Mouse (Mus musculus) adipocyte (in vitro differentiated cells): ENCODE results near the gene Sp7.
"Not testable (repeated sequence)": the region's sequence is repeated elsewhere in the genome, so short reads cannot be mapped to it uniquely, and the experiment has no call there.

Experiments used
- DNase-seq: peaks from one replicate; pipeline ENCODE4 v3.0.0-alpha.2; 2016; ENCODE audit warnings: low spot score

Sp7 gene

DNA sequence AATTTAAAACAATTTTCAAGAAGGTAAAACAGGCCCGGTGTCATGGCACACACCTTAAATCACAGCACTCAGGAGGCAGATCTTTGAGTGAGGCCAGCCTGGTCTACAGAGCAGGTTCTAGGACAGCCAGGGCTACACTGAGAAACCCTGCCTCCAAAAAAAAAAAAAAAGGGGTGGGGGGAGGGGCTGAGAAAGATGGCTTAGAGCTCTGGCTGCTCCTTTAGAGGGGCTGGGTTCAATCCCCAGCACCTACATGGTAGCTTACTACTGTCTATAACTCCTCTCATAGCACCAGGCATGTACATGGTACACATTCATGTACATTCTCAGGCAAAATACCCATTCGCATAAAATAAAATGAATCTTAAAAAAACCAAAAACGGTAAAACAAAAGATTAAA lies 22.5 kb downstream of the Sp7 start:
- no peak for DNase-seq

DNA sequence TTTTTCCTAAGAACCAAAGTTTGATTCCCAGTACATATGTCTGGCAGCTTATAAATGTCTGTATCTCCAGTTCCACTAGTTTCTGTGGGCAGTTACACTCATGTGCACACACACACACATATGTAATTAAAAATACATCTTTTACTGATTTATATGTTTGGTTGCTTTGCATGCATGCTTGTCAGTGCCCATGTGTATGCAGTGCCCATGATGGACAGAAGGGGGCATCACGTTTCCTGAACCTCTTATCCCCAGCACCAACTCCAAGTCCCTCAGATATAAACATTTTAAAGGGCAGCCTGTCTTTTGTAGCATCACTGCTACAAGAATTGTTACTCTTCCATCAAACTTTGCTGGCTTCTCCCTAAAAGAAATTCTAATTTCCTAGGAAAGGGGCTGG lies 25.4 kb downstream of the Sp7 start:
- DNase-seq = peak; percentile 65

DNA sequence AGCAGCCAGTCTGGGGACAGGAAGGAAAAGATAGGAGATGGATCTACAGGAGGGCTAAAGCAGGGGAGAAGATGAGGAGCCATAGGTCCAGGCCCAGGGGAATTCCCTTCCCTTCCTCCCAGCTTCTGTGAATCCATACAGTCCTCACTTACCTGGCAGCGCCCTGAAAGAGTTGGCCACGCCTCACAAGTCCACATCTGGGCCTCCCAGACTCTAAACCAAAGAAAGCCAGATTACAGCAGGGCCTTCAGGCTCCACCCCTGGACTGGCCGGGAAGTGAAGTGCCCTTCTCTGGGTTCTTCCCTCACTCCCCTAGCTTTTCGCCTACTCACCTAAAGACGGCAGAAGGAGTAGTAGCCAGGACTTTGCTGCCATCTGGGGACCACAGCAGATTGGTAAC lies 27.4 kb downstream of the Sp7 start:
- no peak for DNase-seq

DNA sequence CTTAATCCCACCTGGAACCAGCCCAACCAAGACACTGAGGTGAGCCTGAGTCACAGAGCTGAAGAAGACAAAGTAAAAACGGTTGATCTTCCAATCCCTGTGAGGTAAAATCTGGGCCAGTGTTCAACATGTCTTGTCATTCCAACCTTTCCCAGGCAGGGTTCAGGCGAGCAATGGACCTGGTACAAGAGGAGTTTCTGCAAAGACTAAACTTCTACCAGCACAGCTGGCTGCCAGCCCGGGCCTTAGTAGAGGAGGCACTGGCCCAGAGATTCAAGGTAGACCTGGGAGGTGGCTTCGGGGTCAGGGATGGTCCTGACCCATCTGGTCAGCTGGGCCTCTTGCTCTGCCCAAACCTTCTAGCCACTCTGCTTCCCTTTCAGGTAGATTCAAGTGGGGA lies 30.0 kb downstream of the Sp7 start:
- no peak for DNase-seq

DNA sequence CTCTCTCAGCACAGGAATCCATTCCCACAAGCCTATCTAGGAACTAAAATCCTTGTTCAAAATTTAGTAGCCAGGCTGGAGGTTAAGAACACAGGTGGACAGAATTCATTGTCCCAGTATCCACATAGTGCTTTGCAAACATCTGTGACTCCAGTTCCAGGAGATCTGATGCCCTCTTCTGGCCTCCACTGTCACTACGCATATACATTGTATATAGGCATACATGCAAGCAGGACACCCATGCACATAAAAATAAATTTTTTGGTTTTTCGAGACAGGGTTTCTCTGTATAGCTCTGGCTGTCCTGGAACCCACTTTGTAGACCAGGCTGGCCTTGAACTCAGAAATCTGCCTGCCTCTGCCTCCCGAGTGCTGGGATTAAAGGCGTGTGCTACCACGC lies 31.1 kb downstream of the Sp7 start:
- DNase-seq = not testable (repeated sequence)

DNA sequence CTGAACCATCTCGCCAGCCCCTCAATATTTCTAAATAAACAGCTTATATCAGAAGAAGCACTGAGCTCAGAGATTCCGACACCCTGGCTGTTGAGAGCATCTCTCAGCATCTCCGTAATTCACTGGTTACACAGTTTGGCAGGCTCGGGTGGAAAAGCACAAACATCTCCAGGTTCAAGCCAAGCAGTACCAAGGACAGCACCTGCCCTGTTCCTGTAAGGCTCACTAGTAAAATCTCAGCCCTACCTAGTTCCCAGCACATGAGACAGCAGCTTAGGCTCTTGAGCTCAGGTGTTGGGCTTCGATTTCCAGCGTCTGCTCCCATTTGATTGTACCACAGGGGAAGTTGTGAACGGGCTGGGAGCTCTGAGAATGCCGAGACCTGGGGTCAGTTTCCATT lies 31.7 kb downstream of the Sp7 start:
- no peak for DNase-seq

DNA sequence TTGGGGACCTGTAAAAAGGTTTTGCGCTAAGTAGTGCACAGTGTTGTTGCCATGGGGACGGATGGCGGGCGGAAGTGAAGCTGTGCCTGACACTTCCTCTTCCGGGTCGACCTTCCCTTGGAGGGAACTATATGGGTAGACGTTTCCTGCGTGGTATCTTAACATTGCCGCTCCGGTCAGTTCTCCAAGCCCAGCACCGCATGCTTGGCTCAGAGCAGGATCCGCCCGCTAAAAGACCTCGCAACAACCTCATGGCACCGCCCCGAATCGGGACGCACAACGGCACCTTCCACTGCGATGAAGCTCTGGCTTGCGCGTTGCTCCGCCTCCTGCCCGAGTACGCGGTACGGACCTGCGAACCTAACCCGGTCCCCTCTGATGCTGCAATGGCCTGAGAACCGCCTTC lies 35.4 kb downstream of the Sp7 start, which contains the start of gene Myg1:
TSS of gene Myg1 (plus strand) at position 100 of the 406 bp plus-strand sequence.
- DNase-seq = peak; percentile 91

DNA sequence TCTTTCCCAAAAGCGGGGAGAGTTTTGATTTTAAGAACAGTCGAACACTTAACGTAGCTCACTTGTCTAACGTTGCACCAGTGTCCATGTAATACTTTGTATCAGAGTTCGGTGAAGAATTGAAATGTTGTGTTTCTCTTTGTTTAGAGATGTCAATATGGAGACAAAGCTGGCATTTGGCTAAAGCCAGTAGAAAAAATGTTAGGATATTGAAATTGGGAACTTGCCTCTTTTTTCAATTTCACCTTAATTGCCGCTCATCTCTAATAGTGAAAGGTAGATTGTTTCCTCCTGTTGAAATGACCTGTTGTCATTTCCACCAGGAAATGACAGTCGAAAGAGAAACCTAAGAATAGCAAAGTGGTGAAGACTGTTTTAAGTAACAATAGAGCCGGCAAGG lies 40.1 kb downstream of the Sp7 start:
- DNase-seq = no peak

DNA sequence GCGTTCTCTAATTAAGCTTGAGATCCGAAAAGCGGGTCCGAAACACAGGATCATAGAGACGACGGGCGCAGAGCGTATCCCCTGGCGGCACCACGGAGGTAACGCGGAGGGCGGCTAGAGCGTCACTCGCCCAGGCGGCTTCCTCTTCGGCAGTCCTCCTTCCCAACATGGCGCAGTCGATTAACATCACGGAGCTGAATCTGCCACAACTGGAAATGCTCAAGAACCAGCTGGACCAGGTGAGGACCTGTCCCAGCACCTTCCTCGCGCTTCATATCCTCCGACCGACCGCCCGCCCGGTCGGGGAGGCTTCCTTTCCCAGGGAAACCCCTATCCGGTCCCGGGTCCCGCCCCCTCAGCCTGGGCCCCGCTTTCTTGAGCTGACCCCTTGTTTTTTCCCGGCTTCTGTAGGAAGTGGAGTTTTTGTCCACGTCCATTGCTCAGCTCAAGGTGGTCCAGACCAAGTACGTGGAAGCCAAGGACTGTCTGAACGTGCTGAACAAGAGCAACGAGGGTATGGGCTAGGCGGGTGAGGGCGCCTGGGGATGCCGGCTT lies 40.9 kb downstream of the Sp7 start, which contains the start of gene Pfdn5:
TSS of gene Pfdn5 (plus strand) at position 95 of the 555 bp plus-strand sequence.
- DNase-seq = peak; percentile 87

DNA sequence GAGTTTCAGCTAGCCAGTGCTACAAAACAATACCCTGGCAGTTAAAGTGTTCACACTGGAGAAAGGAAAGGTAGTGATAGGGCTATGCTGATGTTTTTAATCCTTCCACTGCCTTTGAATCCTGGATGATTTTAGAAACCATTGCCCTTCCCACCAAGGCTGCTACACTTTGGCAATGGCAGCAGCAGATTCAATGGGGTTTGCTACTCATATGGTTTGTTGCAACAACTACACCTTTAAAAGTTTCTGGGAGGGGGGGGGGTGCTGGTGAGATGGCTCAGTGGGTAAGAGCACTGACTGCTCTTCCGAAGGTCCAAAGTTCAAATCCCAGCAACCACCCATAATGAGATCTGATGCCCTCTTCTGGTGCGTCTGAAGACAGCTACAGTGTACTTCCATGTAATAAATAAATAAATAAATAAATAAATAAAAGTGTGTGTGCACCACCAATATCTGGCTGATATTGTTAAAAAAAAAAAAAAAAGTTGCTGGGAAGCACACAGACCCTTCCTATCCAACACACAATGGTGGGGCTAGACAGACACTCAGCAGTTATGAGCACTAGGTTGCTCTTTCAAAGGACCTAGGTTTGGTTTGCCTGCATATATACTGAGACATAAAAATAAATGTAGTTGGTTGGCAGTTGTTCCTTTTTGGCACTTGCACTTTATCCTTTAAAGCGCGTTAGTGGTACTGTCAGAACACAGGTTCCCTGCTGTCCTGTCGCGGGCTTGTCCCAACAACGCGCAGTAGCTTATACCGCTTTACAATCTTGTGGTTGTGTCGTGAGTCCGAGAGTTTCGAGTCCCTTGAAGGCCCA lies 42.1 kb downstream of the Sp7 start:
- DNase-seq = peak; percentile 51

DNA sequence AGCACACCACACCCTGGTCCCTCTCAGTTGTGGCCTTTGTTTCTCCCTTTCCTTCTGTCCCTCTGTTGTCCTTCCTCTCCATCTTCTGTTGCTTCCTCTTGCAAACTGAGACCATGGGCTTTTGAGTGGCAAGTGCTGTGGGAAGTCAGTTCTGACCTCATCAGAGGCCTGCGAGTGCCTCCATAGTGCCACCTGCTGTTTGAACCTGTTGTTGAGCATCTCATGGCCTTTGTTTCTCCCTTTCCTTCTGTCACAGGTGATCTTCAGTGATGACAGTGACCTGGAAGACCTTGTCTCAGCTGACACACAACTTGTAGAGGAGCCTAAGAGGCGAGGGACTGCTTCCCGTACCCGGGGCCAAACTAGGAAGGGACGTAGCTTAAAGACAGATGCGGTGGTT lies 50.7 kb downstream of the Sp7 start:
- peak; percentile 67 for DNase-seq

DNA sequence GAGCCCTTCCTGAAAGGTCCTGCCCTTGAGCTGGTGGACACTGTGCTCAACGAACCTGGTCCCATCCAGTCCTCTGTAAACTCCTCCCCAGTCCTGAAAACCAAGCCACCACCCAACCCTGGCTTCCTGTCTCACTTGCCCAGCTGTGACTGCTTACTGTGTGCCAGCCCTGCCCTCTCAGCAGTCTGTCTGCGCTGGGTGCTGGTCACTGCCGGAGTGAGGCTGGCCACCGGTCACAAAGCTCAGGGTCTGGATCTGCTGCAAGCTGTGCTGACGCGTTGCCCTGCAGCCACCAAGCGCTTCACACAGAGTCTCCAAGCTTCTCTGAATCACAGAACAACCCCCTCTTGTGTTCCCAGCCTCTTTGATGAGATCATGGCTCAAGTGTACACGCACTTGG lies 51.7 kb downstream of the Sp7 start:
- DNase-seq = no peak

DNA sequence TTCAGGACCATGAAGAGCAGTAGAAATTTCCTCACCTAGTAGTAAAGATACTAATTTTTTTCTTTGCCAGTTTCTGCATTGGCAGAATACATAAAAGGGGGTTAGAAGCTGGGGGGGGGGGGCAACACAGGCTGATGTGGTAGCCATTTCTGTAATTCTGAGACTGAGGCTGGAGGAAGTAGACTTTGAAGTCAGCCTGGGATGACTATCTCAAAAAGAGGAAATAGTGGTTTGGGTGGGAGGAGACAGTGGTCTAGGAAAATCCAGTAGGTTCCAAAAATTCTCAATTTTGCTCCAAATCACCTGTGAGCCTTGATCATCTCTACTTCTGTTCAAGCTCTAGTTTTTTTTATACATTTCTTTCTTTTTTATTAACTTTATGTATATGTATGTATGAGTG lies 55.5 kb downstream of the Sp7 start:
- no peak for DNase-seq

DNA sequence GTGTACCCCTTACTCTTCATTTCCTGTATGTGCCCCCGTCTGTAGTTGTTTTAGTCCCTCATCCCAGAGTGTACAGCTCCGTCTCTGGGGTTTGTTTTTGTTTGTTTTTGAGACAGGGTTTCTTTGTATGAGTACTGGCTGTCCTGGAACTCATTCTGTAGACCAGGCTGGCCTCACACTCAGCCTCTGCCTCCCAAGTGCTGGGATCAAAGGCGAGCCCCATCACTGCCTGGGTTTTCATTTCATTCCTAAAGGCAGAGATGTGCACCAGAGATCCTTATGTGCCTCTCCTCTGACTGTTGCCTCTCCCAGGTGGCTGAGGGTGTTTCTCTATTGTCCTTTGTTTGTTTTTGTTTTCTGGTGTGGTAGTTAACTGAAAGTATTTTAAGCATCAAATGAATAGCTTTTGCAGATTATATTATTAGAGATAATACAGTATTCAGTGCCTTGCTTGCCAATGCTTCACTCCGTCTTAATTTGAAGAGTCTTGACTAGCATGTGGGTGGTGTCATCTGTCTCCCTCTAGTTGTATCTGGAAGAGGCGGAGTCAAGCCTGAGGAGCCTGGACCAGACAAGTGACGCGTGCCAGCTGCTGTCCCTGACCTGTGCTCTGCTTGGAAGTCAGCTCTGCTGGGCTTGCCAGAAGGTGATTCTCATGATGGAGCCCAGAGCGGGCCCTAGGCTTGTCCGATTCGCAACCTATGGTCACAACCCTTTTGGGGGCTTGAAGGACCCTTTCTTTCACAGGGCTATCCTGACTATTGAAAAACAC lies 56.7 kb downstream of the Sp7 start:
- peak; percentile 41 for DNase-seq

DNA sequence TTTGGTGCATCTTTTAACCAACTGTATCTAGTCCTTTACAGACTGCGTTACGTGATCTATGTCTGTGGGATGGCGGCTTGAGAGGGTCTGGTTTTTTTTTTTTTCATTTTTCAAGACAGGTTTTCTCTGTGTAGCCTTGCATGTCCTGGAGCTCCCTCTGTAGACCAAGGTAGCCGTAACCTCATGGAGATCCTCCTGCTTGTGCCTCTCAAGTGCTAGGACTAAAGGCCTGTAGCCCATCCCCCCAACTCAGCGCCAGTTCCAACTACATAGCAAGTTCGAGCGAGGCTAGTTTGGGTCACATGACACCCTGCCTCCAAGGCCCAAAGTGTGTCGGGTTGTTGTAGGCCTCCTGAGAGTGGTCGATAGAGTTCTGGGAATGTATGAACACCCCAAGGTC lies 58.3 kb downstream of the Sp7 start:
- DNase-seq = no peak
